Mouse (Mus musculus): ENCODE results near the gene Dock6. TPM values are rescaled to one million over a fixed set of nuclear protein-coding genes. Genes with fewer than 3 reads are reported as not detected.
"Not testable (repeated sequence)": the region's sequence is repeated elsewhere in the genome, so short reads cannot be mapped to it uniquely, and the experiment has no call there.

Gene Dock6
- polyA plus RNA-seq, 1 experiment, result 50.1 TPM

DNA sequence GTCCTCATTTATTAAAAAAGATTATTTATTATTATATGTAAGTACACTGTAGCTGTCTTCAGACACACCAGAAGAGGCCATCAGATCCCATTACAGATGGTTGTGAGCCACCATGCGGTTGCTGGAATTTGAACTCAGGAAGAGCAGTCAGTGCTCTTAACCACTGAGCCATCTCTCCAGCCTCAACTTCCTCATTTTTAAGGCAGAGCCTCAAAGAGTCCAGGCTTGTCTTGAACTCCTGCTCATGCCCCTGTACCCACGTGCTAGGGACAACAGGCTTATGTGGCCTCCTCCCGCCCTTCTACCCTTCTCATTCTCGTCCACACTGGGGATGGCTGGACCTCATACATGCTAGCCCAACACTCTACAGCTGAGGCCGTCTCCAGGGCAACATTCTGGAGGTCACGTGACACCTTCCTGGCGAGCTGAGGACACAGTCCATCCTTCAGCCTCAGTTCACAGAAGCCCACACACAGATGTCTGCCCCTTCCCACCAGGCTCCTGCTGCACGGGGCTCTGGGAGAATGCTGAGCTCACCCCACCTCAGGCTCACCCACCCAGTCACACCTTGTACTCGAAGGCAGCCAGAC is 35.6 kb downstream of the Dock6 start:
- DNase-seq (ENCODE audit: extremely low spot score in 1 of 2, low spot score in 1 of 2), result no peak

DNA sequence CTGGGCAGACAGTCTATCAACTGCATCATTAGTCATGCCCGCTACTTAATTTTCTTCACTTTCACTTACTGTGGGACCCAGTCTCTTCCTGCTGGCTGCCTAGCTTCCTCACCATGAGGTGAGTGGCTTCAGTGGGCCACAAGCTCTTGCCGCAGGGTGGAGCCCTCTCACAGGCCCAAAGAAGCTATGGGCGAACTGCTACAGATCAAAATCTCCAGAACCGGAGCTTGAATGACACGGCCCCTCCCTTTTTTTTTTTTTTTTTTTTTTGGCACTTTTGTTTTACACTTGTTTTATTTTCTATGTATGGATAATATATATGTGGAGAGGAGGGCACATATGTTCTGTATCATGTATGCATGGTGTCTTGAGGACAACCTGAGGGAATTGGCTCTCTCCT is 41.3 kb downstream of the Dock6 start:
- no peak for DNase-seq (ENCODE audit: extremely low spot score in 1 of 2, low spot score in 1 of 2)

DNA sequence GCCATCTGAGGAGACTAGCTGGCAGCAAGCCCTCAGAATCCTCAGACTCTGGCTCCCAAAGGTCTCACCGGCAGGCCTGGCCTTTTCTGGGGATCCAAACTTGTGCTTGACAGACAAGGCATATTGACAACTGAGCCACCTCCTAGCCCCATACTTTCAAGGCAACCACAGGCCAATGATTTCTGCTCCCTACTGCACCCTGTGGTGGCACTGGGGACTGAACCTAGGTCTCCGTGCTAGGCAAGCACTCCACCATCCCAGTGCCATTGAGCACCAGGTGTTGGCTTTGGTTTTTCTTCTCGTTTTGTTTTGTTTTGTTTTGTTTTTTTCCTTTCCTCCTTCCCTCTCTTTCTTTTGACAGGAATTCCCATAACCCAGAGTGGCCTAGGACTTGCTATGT is 43.9 kb downstream of the Dock6 start:
- DNase-seq (ENCODE audit: extremely low spot score in 1 of 2, low spot score in 1 of 2), result no peak

DNA sequence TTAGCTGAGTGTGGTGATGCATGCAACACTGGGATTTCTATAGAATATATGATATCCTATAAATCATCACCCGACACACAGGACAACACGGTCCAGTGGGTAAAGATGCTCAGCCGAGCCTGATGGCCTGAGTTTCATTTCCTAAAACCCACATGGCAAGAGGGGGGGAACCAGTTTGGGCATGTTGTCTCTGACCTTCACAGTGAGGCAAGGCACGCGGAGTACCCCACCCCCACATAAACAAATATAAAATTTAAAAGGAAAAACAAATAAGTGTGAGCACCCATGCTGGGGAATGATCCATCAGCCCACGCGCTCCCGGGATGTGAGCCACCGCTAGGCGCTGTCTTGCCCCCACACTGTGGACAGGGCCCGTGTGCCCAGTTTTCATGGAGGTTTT is 45.5 kb downstream of the Dock6 start:
- DNase-seq (ENCODE audit: extremely low spot score in 1 of 2, low spot score in 1 of 2), result no peak

DNA sequence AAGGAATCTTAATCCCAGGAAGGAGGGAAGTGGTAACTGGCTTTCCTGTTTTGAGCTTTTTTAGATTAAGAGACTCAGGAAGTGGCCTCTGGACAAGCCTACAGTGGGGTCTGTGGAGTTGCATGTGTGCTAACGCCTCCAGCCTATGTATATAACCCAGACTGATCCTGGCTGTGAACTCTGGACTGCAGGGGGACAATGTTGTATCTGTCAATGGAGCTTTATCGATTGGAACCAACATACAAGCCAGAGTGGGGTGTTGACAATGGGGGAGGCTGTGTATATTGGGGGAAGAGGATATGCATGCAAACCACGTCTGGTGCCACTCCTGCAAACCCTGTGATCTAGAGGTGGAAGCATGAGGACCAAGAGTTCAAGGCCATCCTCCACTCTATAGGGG is 46.1 kb downstream of the Dock6 start:
- DNase-seq (ENCODE audit: extremely low spot score in 1 of 2, low spot score in 1 of 2), result no peak

DNA sequence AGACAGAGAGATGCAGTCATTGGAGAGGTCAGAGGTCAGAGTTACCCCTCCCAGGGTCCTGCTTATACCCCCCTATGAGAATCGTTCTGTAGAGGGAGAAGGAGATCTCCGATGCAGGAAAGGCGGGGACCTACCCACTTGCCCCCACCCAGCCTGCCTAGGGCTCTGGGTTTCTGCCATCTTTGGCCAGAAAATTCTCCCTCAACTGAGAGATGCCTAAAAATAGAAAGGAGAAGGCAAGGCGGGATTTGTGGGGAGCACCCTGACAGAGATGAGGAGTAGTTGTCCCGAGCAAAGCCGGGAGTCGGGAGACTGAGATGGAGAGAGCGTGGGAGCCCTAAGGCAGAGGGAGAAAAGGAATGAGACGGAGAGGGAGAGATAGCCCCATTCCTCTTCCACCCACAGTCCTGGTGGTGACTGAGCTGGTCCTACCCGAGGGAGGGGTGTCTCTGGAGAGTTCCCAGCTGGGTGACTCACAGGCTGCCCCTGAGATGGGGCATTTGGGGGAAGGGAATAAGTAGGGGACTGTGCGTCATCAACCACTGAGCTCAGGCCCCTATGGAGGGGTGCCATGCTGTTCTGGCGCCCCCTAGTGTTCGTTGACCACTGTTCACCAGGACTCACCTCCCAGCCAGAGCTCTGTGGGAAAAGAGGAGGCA is 48.3 kb downstream of the Dock6 start:
- DNase-seq (ENCODE audit: extremely low spot score in 1 of 2, low spot score in 1 of 2), result peak; percentile 75 to 93

DNA sequence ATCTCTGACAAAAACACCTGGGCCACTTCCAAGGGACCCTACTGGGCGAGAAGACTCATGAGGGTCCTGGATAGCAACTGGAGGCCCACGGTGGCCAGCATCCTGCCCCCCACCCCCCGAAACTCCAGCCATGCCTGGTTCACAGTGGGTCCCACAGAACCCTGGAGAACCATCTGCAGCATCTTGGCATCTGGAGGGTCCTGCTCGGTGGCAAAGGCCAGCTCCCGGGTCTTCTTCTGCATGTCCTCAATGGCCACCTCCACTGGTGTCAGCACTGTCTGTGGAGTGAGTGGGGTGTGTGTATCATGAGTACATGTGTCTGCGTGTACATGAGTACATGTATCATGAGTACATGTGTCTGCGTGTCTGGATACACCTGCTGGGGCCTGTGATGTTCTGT is 50.8 kb downstream of the Dock6 start:
- no peak for DNase-seq (ENCODE audit: extremely low spot score in 1 of 2, low spot score in 1 of 2)

DNA sequence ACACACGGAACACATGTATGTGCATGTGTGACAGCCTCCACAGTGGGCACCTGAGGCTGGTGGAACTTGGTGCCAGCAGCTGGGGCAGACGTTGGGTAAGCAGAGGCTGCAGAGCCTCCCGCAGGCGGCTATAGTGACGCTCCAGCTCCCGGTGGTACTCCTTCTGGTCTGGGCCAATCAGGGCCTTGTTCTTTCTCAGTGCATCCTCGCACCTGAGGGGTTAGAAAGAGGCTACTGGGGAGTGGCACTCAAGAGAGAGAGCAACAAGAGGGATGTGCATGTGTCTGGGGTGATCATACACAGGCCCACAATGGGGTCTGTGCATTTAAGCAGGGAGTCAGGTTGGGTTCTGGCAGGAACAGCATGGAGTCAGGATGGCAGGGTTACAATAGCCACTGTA is 51.3 kb downstream of the Dock6 start:
- no peak for DNase-seq (ENCODE audit: extremely low spot score in 1 of 2, low spot score in 1 of 2)

DNA sequence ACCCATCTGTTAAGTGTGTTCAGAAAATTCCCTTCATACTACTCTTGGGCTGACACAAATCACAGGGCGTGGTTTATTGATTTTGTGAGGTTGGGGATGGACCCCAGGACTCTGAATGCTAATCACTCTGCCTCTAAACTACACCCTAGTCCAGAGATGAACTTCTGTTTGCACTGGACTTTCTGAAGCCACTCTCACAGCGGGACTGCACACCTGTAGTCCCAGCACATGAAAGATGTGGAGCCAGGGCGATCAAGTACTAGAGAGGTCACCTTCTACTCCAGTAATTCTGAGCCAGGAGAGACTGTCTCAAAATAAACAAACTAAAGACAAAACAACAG is 53.5 kb downstream of the Dock6 start:
- no peak for DNase-seq (ENCODE audit: extremely low spot score in 1 of 2, low spot score in 1 of 2)

DNA sequence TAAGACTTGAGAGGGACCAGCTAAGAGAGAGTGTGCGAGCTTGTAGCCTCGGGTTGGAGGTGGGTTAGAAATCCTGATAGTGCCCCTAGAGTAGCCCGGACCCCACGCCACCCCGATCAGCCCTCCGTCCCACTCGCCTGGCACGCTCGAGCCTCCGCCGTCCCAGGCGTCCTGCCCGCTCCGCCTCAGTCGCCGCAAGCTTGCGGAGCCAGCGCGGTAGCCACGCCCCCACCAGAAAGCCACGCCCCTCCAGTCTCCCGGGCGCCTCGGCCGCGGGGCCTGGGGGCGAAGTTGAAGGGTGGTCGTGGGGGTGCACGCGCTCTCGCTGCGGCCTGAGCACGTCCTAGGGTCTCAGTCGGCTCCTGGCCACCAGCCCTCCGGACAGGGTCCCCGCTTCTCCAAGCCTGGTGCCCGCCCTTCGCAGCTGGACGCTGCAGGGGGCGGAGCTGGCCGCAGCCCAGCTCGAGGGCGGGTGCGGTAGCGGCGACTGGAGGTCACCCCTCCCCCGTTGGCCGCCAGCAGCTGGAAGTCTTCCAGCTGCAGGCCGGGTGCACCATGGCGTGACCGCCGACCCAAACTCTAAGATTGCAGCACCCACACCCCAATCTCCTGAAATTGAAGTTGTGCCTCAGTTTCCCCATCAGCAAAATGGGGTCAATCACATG is 54.0 kb downstream of the Dock6 start, which contains the start of gene Kank2:
Gene Kank2, minus strand, starts transcription at position 400 of the 665 bp plus-strand sequence.
- peak in 1 of 2 experiments; percentile 67 for DNase-seq (ENCODE audit: extremely low spot score in 1 of 2, low spot score in 1 of 2)

DNA sequence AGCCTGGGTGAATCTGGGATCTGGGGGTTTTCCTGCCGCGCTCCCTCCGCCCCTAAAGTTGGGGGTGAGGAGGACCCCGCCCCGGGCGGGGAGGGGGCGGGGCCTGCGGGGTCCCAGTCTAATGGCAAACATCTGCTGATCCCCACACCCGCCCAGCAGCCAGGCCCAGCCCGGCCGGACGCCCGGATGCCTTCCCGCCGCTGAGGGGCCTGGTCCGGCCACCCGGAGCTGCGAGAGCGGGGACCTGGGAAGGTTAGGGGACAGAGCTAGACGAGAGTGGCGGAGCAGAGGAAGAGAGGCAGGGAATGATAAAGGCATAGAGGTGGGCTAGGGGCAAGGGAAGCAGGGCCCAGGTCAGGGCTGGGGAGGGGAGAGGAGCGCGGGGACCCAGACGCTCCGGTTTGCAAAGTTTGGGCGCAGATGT is 54.5 kb downstream of the Dock6 start:
- no peak for DNase-seq (ENCODE audit: extremely low spot score in 1 of 2, low spot score in 1 of 2)

DNA sequence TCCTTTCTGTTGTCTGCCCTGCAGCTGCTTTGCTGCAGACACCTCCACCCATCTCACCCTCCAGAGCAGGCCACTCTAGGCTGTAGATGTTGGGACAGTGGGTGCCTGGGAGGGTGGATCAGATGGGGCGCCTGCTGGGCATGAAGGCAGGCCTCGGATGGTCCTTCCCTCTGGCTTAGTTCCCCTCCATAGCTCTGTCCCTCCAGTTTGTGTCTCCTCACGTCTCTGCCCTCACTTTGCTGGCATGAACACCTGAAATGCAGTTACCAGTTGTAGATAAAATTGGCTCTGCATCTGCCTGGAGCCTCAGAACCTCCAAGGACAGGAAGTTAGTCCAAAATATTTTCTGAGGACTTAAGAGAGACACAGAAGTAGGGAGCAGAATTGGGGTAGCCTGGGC is 55.5 kb downstream of the Dock6 start:
- DNase-seq (ENCODE audit: extremely low spot score in 1 of 2, low spot score in 1 of 2), result no peak

DNA sequence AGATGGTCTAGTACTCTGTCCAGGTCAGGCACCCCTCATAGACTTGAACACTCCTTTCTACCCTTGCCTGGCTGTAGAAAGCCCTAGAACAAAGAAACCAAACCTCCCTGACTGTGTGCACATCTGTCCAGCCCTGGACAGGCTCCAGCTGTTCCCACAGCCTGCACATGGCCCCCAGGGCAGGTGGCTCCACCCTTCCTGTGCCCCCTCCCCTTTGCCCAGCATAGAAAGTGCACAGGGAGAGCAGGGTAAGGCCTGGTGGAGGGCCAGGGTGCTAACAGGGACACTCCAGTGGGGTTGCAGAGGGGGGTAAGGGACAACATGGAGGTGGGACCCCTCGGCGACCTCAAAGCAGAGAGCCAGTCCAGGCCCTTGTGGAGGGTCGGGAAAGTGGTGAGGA is 56.2 kb downstream of the Dock6 start:
- no peak for DNase-seq (ENCODE audit: extremely low spot score in 1 of 2, low spot score in 1 of 2)

DNA sequence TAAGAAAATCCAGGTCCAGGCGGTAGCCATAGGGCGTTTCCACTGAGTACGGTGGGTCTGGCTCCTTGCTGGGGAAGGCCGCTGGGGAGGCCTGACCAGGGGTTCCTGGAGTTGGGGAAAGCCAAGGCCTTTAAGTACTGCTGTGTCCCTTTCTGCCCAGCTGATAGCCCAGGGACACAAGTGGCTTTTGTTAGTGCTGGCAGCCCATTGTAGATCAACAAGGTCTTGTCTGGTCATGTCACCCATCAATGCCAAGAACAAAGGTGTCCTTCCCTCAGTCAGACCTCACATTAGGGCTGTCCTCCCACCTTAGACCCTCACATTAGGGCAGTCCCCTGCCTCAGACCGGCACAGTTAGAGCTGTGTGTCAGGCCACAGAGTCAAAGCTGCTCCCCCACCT is 56.9 kb downstream of the Dock6 start:
- no peak for DNase-seq (ENCODE audit: extremely low spot score in 1 of 2, low spot score in 1 of 2)

DNA sequence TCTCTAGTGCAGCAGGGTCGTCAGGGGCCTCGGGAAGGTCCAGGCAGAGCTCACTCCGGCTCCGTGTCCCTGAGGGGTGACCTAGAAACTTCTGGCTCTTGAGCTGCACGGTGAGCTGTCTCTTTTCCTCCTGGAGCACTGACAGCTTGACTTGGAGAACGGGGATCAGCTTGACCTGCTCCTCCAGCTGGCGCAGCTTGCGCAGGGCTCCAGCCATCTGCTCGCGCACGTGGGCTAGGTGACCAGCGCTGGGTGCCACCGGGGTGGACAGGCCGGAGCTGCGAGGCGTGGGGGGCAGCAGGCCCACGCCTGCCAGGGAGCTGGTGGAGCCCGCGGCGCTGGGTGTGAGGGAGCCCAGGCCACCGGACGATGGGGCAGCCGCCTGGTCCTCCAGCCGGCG is 57.5 kb downstream of the Dock6 start:
- DNase-seq (ENCODE audit: extremely low spot score in 1 of 2, low spot score in 1 of 2), result no peak

DNA sequence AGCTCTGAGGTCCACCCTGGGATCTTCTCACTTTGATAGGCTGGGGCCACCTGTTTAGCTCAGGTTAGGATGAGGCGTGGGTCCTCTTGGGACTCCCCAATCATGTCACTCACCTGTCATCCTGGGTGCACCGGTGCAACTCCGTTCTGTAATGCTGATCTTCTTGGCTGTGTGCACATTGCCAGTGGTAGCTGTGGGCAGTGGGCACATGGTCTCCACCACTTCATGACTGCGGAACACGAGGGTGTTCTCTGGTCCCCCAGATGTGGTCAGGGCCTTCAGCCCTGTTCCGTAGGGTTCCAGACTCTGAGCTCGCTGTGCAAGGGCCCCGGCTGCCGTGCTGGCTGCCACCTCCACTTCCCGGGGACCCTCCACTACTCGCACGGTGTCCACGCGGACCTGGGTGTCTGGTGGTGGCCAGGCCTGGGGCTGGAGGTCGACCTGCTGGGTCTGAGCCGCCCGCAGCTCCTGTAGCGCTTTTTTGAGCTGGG is 58.0 kb downstream of the Dock6 start:
- DNase-seq (ENCODE audit: extremely low spot score in 1 of 2, low spot score in 1 of 2), result no peak

DNA sequence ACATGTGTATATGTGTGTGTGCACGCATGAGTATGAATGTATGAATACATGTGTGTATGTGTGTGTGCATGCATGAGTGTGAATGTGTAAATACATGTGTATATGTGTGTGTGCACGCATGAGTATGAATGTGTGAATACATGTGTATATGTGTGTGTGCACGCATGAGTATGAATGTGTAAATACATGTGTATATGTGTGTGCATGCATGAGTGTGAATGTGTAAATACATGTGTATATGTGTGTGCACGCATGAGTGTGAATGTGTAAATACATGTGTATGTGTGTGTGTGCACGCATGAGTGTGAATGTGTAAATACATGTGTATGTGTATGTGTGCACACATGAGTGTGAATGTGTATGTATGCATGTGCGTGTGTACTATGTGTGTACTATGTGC is 58.9 kb downstream of the Dock6 start:
- not testable (repeated sequence) for DNase-seq (ENCODE audit: extremely low spot score in 1 of 2, low spot score in 1 of 2)

DNA sequence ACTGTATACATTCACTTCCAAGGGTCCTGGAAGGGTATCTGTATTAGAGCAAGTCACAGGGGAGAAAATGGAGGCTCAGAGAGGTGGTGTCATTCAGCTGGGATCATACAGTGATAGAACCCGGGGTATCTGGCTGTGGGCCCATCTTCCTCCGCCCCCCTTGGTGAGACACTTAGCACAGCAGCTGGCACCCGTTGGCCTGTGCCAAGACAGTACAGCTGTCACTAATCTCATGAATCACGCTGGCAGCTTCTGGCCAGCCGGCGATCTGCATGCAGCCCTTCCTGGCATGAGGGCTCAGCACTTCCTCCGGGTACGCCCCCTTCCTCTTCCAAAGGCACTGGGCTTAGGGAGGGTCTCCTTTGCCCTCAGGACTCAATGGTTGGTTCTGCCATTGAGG is 59.8 kb downstream of the Dock6 start:
- peak; percentile 36 to 78 for DNase-seq (ENCODE audit: extremely low spot score in 1 of 2, low spot score in 1 of 2)

DNA sequence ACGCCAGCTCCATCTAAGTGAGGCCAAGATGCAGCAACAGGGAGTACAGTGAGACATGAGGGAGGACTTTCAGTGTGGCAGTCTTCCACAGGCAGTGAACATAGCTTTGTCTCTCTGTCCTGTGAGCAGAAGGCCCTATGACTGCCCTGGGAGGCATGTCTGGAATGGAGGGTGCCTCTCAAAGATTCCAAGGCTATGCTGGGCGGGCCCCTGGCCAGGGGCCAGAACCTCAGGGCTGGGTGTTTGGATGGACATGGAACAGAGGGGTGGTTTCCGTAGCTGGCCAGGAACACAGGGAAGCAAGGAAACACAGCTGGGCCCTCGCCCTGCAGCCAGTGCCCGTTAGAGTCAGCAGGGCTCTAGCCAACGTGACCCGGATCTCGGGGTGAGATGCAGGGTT is 60.6 kb downstream of the Dock6 start:
- DNase-seq (ENCODE audit: extremely low spot score in 1 of 2, low spot score in 1 of 2), result no peak

DNA sequence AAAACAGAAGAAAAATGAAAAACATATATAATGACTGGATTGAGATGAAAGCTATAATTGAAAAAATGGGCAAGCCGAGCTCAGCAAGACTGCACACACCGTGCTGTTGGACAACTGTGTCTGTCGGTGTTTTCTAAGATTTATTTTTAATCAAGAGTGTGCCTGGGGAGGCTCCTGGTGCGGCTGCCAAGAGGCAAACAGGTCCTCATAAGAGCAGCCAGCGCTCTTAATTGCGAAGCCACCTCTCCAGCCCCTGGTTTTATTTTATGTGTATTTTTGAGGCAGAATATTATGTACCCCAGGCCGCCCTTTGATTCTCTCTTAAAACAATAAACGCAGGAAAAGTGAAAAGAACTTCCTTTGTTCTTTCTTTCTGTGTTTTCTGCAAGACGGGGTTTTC is 64.2 kb downstream of the Dock6 start:
- DNase-seq (ENCODE audit: extremely low spot score in 1 of 2, low spot score in 1 of 2), result no peak

DNA sequence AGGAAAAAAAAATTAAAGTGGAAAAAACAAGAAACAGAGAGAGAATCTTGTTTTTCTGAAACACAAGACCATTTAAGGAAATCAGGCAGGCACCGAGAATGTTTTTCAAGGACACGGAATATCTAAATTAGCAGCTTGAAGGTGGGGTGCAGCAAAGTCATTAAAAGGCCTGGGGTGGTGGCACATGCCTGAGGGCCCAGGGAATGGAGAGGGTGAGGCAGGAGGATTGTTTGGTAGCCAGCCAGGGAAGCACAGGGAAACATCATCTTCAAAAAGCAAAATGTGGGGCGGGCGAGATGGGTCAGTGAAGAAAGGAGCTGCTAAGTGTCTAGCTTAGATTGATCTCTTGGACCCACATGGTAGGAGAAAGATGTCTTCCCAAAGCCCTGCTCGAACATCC is 64.8 kb downstream of the Dock6 start:
- DNase-seq (ENCODE audit: extremely low spot score in 1 of 2, low spot score in 1 of 2), result no peak

DNA sequence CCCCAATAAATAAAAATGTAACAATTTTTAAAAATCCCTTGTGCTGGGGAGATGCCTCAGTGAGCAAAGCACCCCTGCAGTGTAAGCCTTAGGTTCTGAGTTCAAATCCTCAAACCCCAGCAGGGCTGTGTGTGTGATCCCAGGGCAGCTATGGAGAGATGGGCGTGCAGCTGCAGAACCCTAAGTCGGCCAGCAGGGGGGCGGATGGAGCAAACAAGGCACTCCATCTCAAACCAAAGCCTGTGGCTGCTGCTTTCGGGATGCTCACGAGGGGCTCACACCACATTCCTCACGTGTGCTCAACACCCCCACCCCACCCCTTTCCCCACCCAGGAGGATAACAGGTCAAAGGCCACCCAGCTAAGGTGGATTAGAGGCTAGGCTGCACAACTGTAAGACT is 65.5 kb downstream of the Dock6 start:
- peak in 1 of 2 experiments; percentile 73 for DNase-seq (ENCODE audit: extremely low spot score in 1 of 2, low spot score in 1 of 2)
